Mouse (Mus musculus): ENCODE measurements around the gene Gck. TPM values are rescaled to one million over a fixed set of nuclear protein-coding genes. Genes with fewer than 3 reads are reported as not detected.

The Gck gene
- polyA plus RNA-seq, 1 experiment from 2014 or later = 0.31 TPM

GRCm38 (mm10) chr11:5877421-5877820 is 72.5 kb downstream of the Gck start:
- H3K4me3 ChIP-seq (replicated peaks) = peak overlapping the region; percentile 76
- H3K27ac ChIP-seq = peak overlapping the region; percentile 64
- peak overlapping the region; percentile 93 for H3K4me2 ChIP-seq
- WGBS (ENCODE audit: insufficient replicate concordance) = under 1% methylated on average over 5 of the region's 5 CpGs
- peaks cover 43% of the 10 kb centered on the region for H3K36me3 ChIP-seq
- no peak for ATAC-seq (ENCODE audit: low read depth)
- H3K4me1 ChIP-seq (replicated peaks) = peaks cover 40% of the 10 kb centered on the region
- DNase-seq = no peak
- H3K9me3 ChIP-seq (replicated peaks) = no peaks in the 10 kb centered on the region
- no peaks in the 10 kb centered on the region for H3K27me3 ChIP-seq
- peak overlapping the region; percentile 83 for H3K9ac ChIP-seq

GRCm38 (mm10) chr11:5873192-5873591 is 76.7 kb downstream of the Gck start:
- Histone ChIP-seq H3K36me3 (peaks cover 79% of the 10 kb centered on the region), H3K27me3 (no peaks in the 10 kb centered on the region), H3K4me3 (replicated peaks) (no peak overlapping the region), H3K4me1 (replicated peaks) (peaks cover 22% of the 10 kb centered on the region), H3K9ac (no peak overlapping the region), H3K9me3 (replicated peaks) (no peaks in the 10 kb centered on the region), H3K27ac (no peak overlapping the region), H3K4me2 (no peak overlapping the region)
- ATAC-seq (ENCODE audit: low read depth) (no peak), DNase-seq (no peak)
- 90% methylated on average over 9 of the region's 9 CpGs for WGBS (ENCODE audit: insufficient replicate concordance)

GRCm38 (mm10) chr11:5872707-5873106 is 77.2 kb downstream of the Gck start:
- no peaks in the 10 kb centered on the region for H3K27me3 ChIP-seq
- DNase-seq = no peak
- WGBS (ENCODE audit: insufficient replicate concordance) = 87% methylated on average over 11 of the region's 11 CpGs

GRCm38 (mm10) chr11:5870069-5870468 is 79.8 kb downstream of the Gck start:
- WGBS (ENCODE audit: insufficient replicate concordance) = 81% methylated on average over 16 of the region's 16 CpGs
- DNase-seq = no peak
- Histone ChIP-seq H3K36me3 (peaks cover 63% of the 10 kb centered on the region), H3K9ac (no peak overlapping the region), H3K27ac (no peak overlapping the region), H3K4me2 (no peak overlapping the region), H3K27me3 (no peaks in the 10 kb centered on the region; the same call in 1 of the 2 replicates), H3K4me3 (replicated peaks) (no peak overlapping the region), H3K9me3 (replicated peaks) (no peaks in the 10 kb centered on the region), H3K4me1 (replicated peaks) (no peaks in the 10 kb centered on the region)
- ATAC-seq (ENCODE audit: low read depth) = no peak

More at GRCm38 (mm10) chr11:5872707-5873106, 77.2 kb downstream of the Gck start:
- Histone ChIP-seq H3K4me3 (replicated peaks) (no peak overlapping the region), H3K4me1 (replicated peaks) (peaks cover 20% of the 10 kb centered on the region), H3K27ac (no peak overlapping the region), H3K9me3 (replicated peaks) (no peaks in the 10 kb centered on the region), H3K9ac (no peak overlapping the region), H3K36me3 (peaks cover 79% of the 10 kb centered on the region), H3K4me2 (no peak overlapping the region)
- no peak for ATAC-seq (ENCODE audit: low read depth)

GRCm38 (mm10) chr11:5869331-5869730 is 80.5 kb downstream of the Gck start:
- H3K4me3 ChIP-seq (replicated peaks) = no peak overlapping the region
- DNase-seq (no peak), ATAC-seq (ENCODE audit: low read depth) (no peak)
- no peak overlapping the region for H3K4me2 ChIP-seq
- peaks cover 55% of the 10 kb centered on the region for H3K36me3 ChIP-seq
- H3K27ac ChIP-seq = no peak overlapping the region
- WGBS (ENCODE audit: insufficient replicate concordance) = 85% methylated on average over 16 of the region's 16 CpGs
- H3K27me3 ChIP-seq = peaks cover under 1% of the 10 kb centered on the region; the same call in 1 of the 2 replicates
- no peak overlapping the region for H3K9ac ChIP-seq
- H3K4me1 ChIP-seq (replicated peaks) = no peaks in the 10 kb centered on the region
- H3K9me3 ChIP-seq (replicated peaks) = no peaks in the 10 kb centered on the region

GRCm38 (mm10) chr11:5868324-5868723 is 81.6 kb downstream of the Gck start:
- no peak overlapping the region for H3K9ac ChIP-seq
- WGBS (ENCODE audit: insufficient replicate concordance) = 74% methylated on average over 12 of the region's 12 CpGs
- H3K4me2 ChIP-seq = no peak overlapping the region
- H3K27me3 ChIP-seq = peaks cover 11% of the 10 kb centered on the region
- ATAC-seq (ENCODE audit: low read depth) (no peak), DNase-seq (no peak)
- H3K4me1 ChIP-seq (replicated peaks) = no peaks in the 10 kb centered on the region
- H3K9me3 ChIP-seq (replicated peaks) = no peaks in the 10 kb centered on the region
- H3K4me3 ChIP-seq (replicated peaks) = no peak overlapping the region
- H3K36me3 ChIP-seq = peaks cover 45% of the 10 kb centered on the region
- H3K27ac ChIP-seq = no peak overlapping the region

- Histone ChIP-seq H3K27me3 (peaks cover 22% of the 10 kb centered on the region), H3K4me2 (no peak overlapping the region), H3K36me3 (peaks cover 34% of the 10 kb centered on the region), H3K9me3 (replicated peaks) (no peaks in the 10 kb centered on the region), H3K4me3 (replicated peaks) (no peak overlapping the region), H3K4me1 (replicated peaks) (no peaks in the 10 kb centered on the region), H3K9ac (no peak overlapping the region), H3K27ac (no peak overlapping the region)
- WGBS (ENCODE audit: insufficient replicate concordance) = 94% methylated on average over 2 of the region's 2 CpGs
- DNase-seq = no peak
- ATAC-seq (ENCODE audit: low read depth) = no peak
These were observed 82.7 kb downstream of the Gck start for GRCm38 (mm10) chr11:5867196-5867595.

GRCm38 (mm10) chr11:5862394-5863105 is 87.3 kb downstream of the Gck start:
- Histone ChIP-seq H3K36me3 (no peaks in the 10 kb centered on the region), H3K9ac (peak overlapping the region; percentile 36; the same call in 1 of the 2 replicates), H3K27ac (no peak overlapping the region), H3K9me3 (replicated peaks) (no peaks in the 10 kb centered on the region), H3K27me3 (peaks cover 53% of the 10 kb centered on the region), H3K4me2 (peak overlapping the region; percentile 62), H3K4me3 (replicated peaks) (peak overlapping the region; percentile 46), H3K4me1 (replicated peaks) (peaks cover 4% of the 10 kb centered on the region; the same call in 1 of the 2 replicates)
- ATAC-seq (ENCODE audit: low read depth) (no peak), DNase-seq (no peak)
- 12% methylated on average over 15 of the region's 15 CpGs for WGBS (ENCODE audit: insufficient replicate concordance)

- H3K4me2 ChIP-seq = peak within 1 kb of the TSS; percentile 62
- peak within 1 kb of the TSS; percentile 46 for H3K4me3 ChIP-seq (replicated peaks)
- H3K4me1 ChIP-seq (replicated peaks) = peaks cover 4% of the 10 kb centered on the region; the same call in 1 of the 2 replicates
- ATAC-seq (ENCODE audit: low read depth) (peak; percentile 33), DNase-seq (no peak)
- peaks cover 53% of the 10 kb centered on the region for H3K27me3 ChIP-seq
- H3K9ac ChIP-seq = peak within 1 kb of the TSS; percentile 36; the same call in 1 of the 2 replicates
- 3% methylated on average over 56 of the region's 59 CpGs for WGBS (ENCODE audit: insufficient replicate concordance)
- H3K9me3 ChIP-seq (replicated peaks) = no peaks in the 10 kb centered on the region
- no peak within 1 kb of the TSS for H3K27ac ChIP-seq
- H3K36me3 ChIP-seq = no peaks in the 10 kb centered on the region
These were observed 88.0 kb downstream of the Gck start, which contains the start of gene Aebp1 for GRCm38 (mm10) chr11:5861678-5862393. Gene Aebp1 (plus strand): TSS chr11:5861947.

GRCm38 (mm10) chr11:5860639-5861038 is 89.2 kb downstream of the Gck start:
- ATAC-seq (ENCODE audit: low read depth) (no peak), DNase-seq (no peak)
- H3K27ac ChIP-seq = no peak overlapping the region
- no peaks in the 10 kb centered on the region for H3K9me3 ChIP-seq (replicated peaks)
- no peak overlapping the region for H3K4me2 ChIP-seq
- H3K4me1 ChIP-seq (replicated peaks) = peaks cover 4% of the 10 kb centered on the region; the same call in 1 of the 2 replicates
- 53% methylated on average over 6 of the region's 6 CpGs for WGBS (ENCODE audit: insufficient replicate concordance)
- peaks cover 53% of the 10 kb centered on the region for H3K27me3 ChIP-seq
- H3K4me3 ChIP-seq (replicated peaks) = no peak overlapping the region
- H3K9ac ChIP-seq = no peak overlapping the region
- no peaks in the 10 kb centered on the region for H3K36me3 ChIP-seq

GRCm38 (mm10) chr11:5859883-5860550 is 89.9 kb downstream of the Gck start:
- Histone ChIP-seq H3K9ac (no peak overlapping the region), H3K4me3 (replicated peaks) (no peak overlapping the region), H3K36me3 (no peaks in the 10 kb centered on the region), H3K27ac (no peak overlapping the region), H3K4me1 (replicated peaks) (peaks cover 4% of the 10 kb centered on the region; the same call in 1 of the 2 replicates), H3K9me3 (replicated peaks) (no peaks in the 10 kb centered on the region), H3K4me2 (no peak overlapping the region), H3K27me3 (peaks cover 53% of the 10 kb centered on the region)
- WGBS (ENCODE audit: insufficient replicate concordance) = 69% methylated on average over 13 of the region's 13 CpGs
- DNase-seq (no peak), ATAC-seq (ENCODE audit: low read depth) (no peak)
